Mouse (Mus musculus): ENCODE measurements around the gene Fxyd3. TPM values are rescaled to one million over a fixed set of nuclear protein-coding genes. Genes with fewer than 3 reads are reported as not detected.
A peak's percentile ranks its signal among the peaks of the same experiment; 100 is the strongest.

The Fxyd3 gene
- polyA plus RNA-seq, 1 experiment from 2014 or later = 2.0 TPM

- DNase-seq (ENCODE audit: low spot score) = no peak
- no peak overlapping the region; the same call in 1 of the 2 replicates for H3K4me3 ChIP-seq
- H3K27me3 ChIP-seq (ENCODE audit: insufficient read depth, poor library complexity, severe bottlenecking) = peaks cover 83% of the 10 kb centered on the region
- no peak overlapping the region for H3K27ac ChIP-seq
- no peaks in the 10 kb centered on the region for H3K9me3 ChIP-seq
- 8% methylated on average over 6 of the region's 6 CpGs for WGBS
- peaks cover 57% of the 10 kb centered on the region for H3K4me1 ChIP-seq
- no peaks in the 10 kb centered on the region for H3K36me3 ChIP-seq
These were observed 26.0 kb downstream of the Fxyd3 start for GRCm38 (mm10) chr7:31050487-31050886.

GRCm38 (mm10) chr7:31049846-31050281, 26.6 kb downstream of the Fxyd3 start:
- H3K4me3 ChIP-seq = peak overlapping the region; percentile 42
- peaks cover 51% of the 10 kb centered on the region for H3K4me1 ChIP-seq
- no peaks in the 10 kb centered on the region for H3K9me3 ChIP-seq
- WGBS = 4% methylated on average over 12 of the region's 15 CpGs
- no peak for DNase-seq (ENCODE audit: low spot score)
- no peaks in the 10 kb centered on the region for H3K36me3 ChIP-seq
- H3K27ac ChIP-seq = no peak overlapping the region
- peaks cover 89% of the 10 kb centered on the region for H3K27me3 ChIP-seq (ENCODE audit: insufficient read depth, poor library complexity, severe bottlenecking)

GRCm38 (mm10) chr7:31049135-31049845, 27.2 kb downstream of the Fxyd3 start:
- WGBS = 20% methylated on average over 5 of the region's 5 CpGs
- Histone ChIP-seq H3K27ac (no peak overlapping the region), H3K4me3 (no peak overlapping the region), H3K36me3 (no peaks in the 10 kb centered on the region), H3K9me3 (no peaks in the 10 kb centered on the region), H3K4me1 (peaks cover 45% of the 10 kb centered on the region), H3K27me3 (ENCODE audit: insufficient read depth, poor library complexity, severe bottlenecking) (peaks cover 90% of the 10 kb centered on the region)
- DNase-seq (ENCODE audit: low spot score) = no peak

- 38% methylated on average over 10 of the region's 10 CpGs for WGBS
- peak within 1 kb of the TSS; percentile 73 for H3K27ac ChIP-seq
- peaks cover 66% of the 10 kb centered on the region for H3K27me3 ChIP-seq (ENCODE audit: insufficient read depth, poor library complexity, severe bottlenecking)
These were observed 34.0 kb downstream of the Fxyd3 start, which contains the start of gene Fxyd5 for GRCm38 (mm10) chr7:31042431-31042910. Fxyd5 (minus strand) TSS chr7:31042481.

GRCm38 (mm10) chr7:31041662-31042315, 34.7 kb downstream of the Fxyd3 start:
- WGBS = 6% methylated on average over 28 of the region's 28 CpGs
- Histone ChIP-seq H3K4me1 (peaks cover 14% of the 10 kb centered on the region), H3K27ac (peak overlapping the region; percentile 73), H3K27me3 (ENCODE audit: insufficient read depth, poor library complexity, severe bottlenecking) (peaks cover 59% of the 10 kb centered on the region), H3K9me3 (no peaks in the 10 kb centered on the region), H3K4me3 (peak overlapping the region; percentile 53), H3K36me3 (no peaks in the 10 kb centered on the region)
- DNase-seq (ENCODE audit: low spot score) = no peak

More at GRCm38 (mm10) chr7:31042431-31042910, 34.0 kb downstream of the Fxyd3 start, which contains the start of gene Fxyd5:
- no peak for DNase-seq (ENCODE audit: low spot score)
- Histone ChIP-seq H3K4me1 (peaks cover 14% of the 10 kb centered on the region), H3K4me3 (peak within 1 kb of the TSS; percentile 53), H3K9me3 (no peaks in the 10 kb centered on the region), H3K36me3 (no peaks in the 10 kb centered on the region)

- peaks cover 58% of the 10 kb centered on the region for H3K27me3 ChIP-seq (ENCODE audit: insufficient read depth, poor library complexity, severe bottlenecking)
- no peaks in the 10 kb centered on the region for H3K9me3 ChIP-seq
- H3K4me3 ChIP-seq = peak overlapping the region; percentile 53; the same call in 1 of the 2 replicates
- WGBS = 31% methylated on average over 8 of the region's 8 CpGs
- peaks cover 14% of the 10 kb centered on the region for H3K4me1 ChIP-seq
- H3K36me3 ChIP-seq = no peaks in the 10 kb centered on the region
- no peak for DNase-seq (ENCODE audit: low spot score)
- no peak overlapping the region for H3K27ac ChIP-seq
These were observed 35.5 kb downstream of the Fxyd3 start for GRCm38 (mm10) chr7:31041023-31041407.

GRCm38 (mm10) chr7:31040281-31041022, 36.1 kb downstream of the Fxyd3 start:
- Histone ChIP-seq H3K27ac (no peak overlapping the region), H3K36me3 (no peaks in the 10 kb centered on the region), H3K9me3 (no peaks in the 10 kb centered on the region), H3K4me1 (peaks cover 14% of the 10 kb centered on the region), H3K27me3 (ENCODE audit: insufficient read depth, poor library complexity, severe bottlenecking) (peaks cover 56% of the 10 kb centered on the region), H3K4me3 (no peak overlapping the region)
- no peak for DNase-seq (ENCODE audit: low spot score)
- WGBS = 74% methylated on average over 12 of the region's 12 CpGs

- H3K4me3 ChIP-seq = no peak overlapping the region
- no peak for DNase-seq (ENCODE audit: low spot score)
- H3K9me3 ChIP-seq = no peaks in the 10 kb centered on the region
- 78% methylated on average over 4 of the region's 4 CpGs for WGBS
- H3K36me3 ChIP-seq = no peaks in the 10 kb centered on the region
- peaks cover 42% of the 10 kb centered on the region for H3K27me3 ChIP-seq (ENCODE audit: insufficient read depth, poor library complexity, severe bottlenecking)
- H3K27ac ChIP-seq = no peak overlapping the region
- H3K4me1 ChIP-seq = peaks cover 14% of the 10 kb centered on the region
These were observed 37.5 kb downstream of the Fxyd3 start for GRCm38 (mm10) chr7:31039011-31039410.

GRCm38 (mm10) chr7:31037675-31038074, 38.8 kb downstream of the Fxyd3 start:
- peaks cover 12% of the 10 kb centered on the region for H3K4me1 ChIP-seq
- H3K27ac ChIP-seq = no peak overlapping the region
- H3K9me3 ChIP-seq = no peaks in the 10 kb centered on the region
- H3K36me3 ChIP-seq = no peaks in the 10 kb centered on the region
- DNase-seq (ENCODE audit: low spot score) = no peak
- 80% methylated on average over 2 of the region's 2 CpGs for WGBS
- peaks cover 28% of the 10 kb centered on the region for H3K27me3 ChIP-seq (ENCODE audit: insufficient read depth, poor library complexity, severe bottlenecking)
- no peak overlapping the region for H3K4me3 ChIP-seq

GRCm38 (mm10) chr7:31036917-31037316, 39.6 kb downstream of the Fxyd3 start:
- H3K27ac ChIP-seq = no peak overlapping the region
- no peak overlapping the region for H3K4me3 ChIP-seq
- H3K27me3 ChIP-seq (ENCODE audit: insufficient read depth, poor library complexity, severe bottlenecking) = peaks cover 21% of the 10 kb centered on the region
- no peaks in the 10 kb centered on the region for H3K9me3 ChIP-seq
- H3K36me3 ChIP-seq = no peaks in the 10 kb centered on the region
- H3K4me1 ChIP-seq = peaks cover 5% of the 10 kb centered on the region
- WGBS = 83% methylated on average over 7 of the region's 7 CpGs
- no peak for DNase-seq (ENCODE audit: low spot score)

GRCm38 (mm10) chr7:31035291-31035690, 41.2 kb downstream of the Fxyd3 start:
- 63% methylated on average over 11 of the region's 11 CpGs for WGBS
- DNase-seq (ENCODE audit: low spot score) = no peak

GRCm38 (mm10) chr7:31034789-31035188, 41.7 kb downstream of the Fxyd3 start:
- no peaks in the 10 kb centered on the region for H3K36me3 ChIP-seq
- H3K4me3 ChIP-seq = no peak overlapping the region
- H3K4me1 ChIP-seq = no peaks in the 10 kb centered on the region
- DNase-seq (ENCODE audit: low spot score) = no peak
- WGBS = 66% methylated on average over 11 of the region's 11 CpGs
- no peak overlapping the region for H3K27ac ChIP-seq
- no peaks in the 10 kb centered on the region for H3K9me3 ChIP-seq
- no peaks in the 10 kb centered on the region; the same call in 1 of the 2 replicates for H3K27me3 ChIP-seq (ENCODE audit: insufficient read depth, poor library complexity, severe bottlenecking)

More at GRCm38 (mm10) chr7:31035291-31035690, 41.2 kb downstream of the Fxyd3 start:
- Histone ChIP-seq H3K27me3 (ENCODE audit: insufficient read depth, poor library complexity, severe bottlenecking) (peaks cover 4% of the 10 kb centered on the region), H3K9me3 (no peaks in the 10 kb centered on the region), H3K4me1 (no peaks in the 10 kb centered on the region), H3K4me3 (no peak overlapping the region), H3K27ac (no peak overlapping the region), H3K36me3 (no peaks in the 10 kb centered on the region)

All from heart, embryonic 10.5 days (tissue).